Mouse (Mus musculus) granulocyte monocyte progenitor cell, adult 5-6 weeks (primary cell): ENCODE results near the gene Calhm1. TPM values are rescaled to one million over a fixed set of nuclear protein-coding genes. Genes with fewer than 3 reads are reported as not detected.
"Not testable (repeated sequence)": the region's sequence is repeated elsewhere in the genome, so short reads cannot be mapped to it uniquely, and the experiment has no call there.

Experiments used
- ATAC-seq: replicated peaks from 2 replicates; pipeline ENCODE4 v1.8.0; 2016; ENCODE audit warnings: mild to moderate bottlenecking, moderate TSS enrichment, inconsistent platforms; ENCODE audit not compliant: poor library complexity, severe bottlenecking
- total RNA-seq, 2 experiments: library from RNA; stranded (forward) in 1 of 2; stranded (reverse) in 1 of 2; fragments of 200-712, 200-1000 nt in 1 of 2; fragments of >200 nt in 1 of 2; fragmentation: Nextera tagmentation in 1 of 2; gene quantifications; 2 replicates each; pipeline ENCODE4 v1.2.3; 2014 to 2017

Calhm1 gene
- total RNA-seq, 2 experiments from 2014 or later: not detected

GRCm38 (mm10) chr19:47157664-47158063 lies 13.6 kb upstream of the Calhm1 start, which contains the start of gene Calhm3:
Calhm3 (minus strand) TSS chr19:47157764.
- no peak for ATAC-seq

DNA sequence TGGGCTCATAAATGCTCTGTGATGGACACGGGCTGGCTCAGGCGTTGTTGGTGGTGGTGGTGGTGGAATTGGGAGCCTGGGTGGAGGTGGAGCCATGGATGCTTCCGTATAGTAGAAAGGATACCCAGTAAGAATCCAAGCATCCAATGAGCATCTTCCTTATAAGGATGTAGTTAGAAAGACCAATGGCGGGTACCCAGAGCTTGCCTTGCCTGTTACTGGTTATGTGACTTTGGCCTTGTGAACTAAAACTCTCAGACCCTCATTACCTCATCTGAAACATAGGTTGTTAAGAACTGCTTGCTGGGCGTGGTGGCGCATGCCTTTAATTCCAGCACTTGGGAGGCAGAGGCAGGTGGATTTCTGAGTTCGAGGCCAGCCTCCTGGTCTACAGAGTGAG lies 9.7 kb upstream of the Calhm1 start:
- ATAC-seq: no peak

DNA sequence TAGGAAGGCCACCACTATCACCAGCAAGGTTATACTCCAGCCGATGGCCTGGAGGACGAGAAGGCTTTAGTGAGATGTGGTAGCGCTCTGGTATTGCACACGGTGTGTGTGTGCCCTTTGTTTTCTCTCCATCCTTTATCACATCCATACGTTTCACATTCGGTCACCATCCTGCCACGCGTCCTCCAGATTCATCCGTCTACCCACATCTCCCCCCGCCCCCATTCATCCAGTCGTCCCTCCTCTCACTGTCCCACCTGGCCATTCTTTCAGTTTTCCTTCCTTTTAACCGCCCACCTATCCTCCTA lies 8.0 kb upstream of the Calhm1 start:
- no peak for ATAC-seq

GRCm38 (mm10) chr19:47151332-47152061 lies 7.4 kb upstream of the Calhm1 start:
- ATAC-seq: no peak

DNA sequence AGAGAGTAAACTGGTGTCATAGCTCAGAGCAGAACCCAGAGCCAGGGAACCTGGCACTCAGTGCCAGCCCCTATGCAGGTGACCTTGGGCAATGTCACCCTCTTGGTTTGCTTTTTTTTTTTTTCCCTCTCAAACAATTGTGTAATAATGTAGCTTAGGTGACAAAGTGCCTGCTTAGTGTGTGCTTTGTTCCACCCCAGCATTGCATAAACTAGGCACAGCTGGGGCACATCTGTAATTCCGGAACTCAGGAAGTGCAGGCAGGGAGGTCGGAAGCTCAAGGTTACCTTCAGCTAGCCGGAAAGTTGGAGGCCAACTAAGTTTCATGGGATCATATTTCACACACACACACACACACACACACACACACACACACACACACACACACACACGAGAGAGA lies 5.8 kb upstream of the Calhm1 start:
- no peak for ATAC-seq

- no peak for ATAC-seq
Observed at GRCm38 (mm10) chr19:47148267-47148847, 4.3 kb upstream of the Calhm1 start.

- ATAC-seq: no peak
Observed at GRCm38 (mm10) chr19:47142438-47142837, 1.6 kb downstream of the Calhm1 start.

- ATAC-seq: not testable (repeated sequence)
Observed at GRCm38 (mm10) chr19:47139611-47140010, 4.4 kb downstream of the Calhm1 start.

- peak; percentile 57 for ATAC-seq
Observed at GRCm38 (mm10) chr19:47137771-47138421, 6.2 kb downstream of the Calhm1 start, which contains the start of gene Calhm2. Calhm2 (minus strand) TSS chr19:47138294.

- peak; percentile 64 for ATAC-seq
Observed at GRCm38 (mm10) chr19:47137051-47137581, 6.9 kb downstream of the Calhm1 start.

GRCm38 (mm10) chr19:47136170-47136569 lies 7.9 kb downstream of the Calhm1 start:
- ATAC-seq: no peak

DNA sequence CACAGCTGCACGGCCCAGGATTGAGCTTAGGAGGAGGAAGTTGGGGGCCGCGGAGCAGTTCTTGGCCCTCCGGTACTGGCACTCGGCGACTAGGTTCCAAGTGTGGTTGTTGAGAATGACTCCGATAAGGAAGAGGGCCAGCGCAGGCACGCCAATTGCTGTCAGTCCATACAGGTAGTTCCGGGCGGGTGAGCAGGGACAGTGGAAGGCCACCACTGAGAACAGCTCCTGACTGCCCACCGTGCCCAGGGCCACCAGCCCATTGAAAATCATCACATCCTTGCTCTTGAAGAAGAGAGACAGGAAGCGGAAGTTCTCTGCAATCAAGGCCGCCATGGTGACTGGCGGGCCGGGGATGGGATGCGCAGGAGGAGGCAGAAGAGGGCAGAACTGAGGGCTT lies 8.5 kb downstream of the Calhm1 start:
- no peak for ATAC-seq

- ATAC-seq: peak; percentile 77
Observed at GRCm38 (mm10) chr19:47133161-47133560, 10.9 kb downstream of the Calhm1 start.

DNA sequence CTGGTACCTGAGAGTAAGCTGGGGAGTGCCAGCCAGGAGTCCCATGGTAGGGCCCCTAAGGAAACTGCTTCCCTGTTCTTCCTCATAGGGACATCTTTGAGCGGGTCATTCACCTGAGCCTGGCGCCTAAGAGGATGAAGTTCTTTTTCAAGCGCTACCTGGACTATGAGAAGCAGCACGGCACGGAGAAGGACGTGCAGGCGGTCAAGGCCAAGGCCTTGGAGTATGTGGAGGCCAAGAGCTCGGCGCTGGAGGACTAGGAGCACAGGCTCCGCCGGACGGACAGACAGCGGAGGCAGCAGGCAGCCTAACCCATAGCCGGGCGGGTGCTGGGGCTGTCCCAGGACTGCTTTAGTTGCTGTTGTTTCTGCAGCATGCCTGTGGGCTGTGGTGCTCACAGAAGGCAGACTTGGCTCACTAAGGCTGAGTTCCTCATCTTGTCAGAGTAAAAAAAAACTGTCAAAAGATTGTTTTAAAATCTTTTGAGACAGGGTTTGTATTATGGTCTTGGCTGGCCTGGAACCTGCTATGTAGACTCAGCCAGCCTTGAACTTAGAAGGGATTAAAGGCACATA lies 13.4 kb downstream of the Calhm1 start:
- no peak for ATAC-seq

GRCm38 (mm10) chr19:47128835-47129234 lies 15.2 kb downstream of the Calhm1 start:
- no peak for ATAC-seq

DNA sequence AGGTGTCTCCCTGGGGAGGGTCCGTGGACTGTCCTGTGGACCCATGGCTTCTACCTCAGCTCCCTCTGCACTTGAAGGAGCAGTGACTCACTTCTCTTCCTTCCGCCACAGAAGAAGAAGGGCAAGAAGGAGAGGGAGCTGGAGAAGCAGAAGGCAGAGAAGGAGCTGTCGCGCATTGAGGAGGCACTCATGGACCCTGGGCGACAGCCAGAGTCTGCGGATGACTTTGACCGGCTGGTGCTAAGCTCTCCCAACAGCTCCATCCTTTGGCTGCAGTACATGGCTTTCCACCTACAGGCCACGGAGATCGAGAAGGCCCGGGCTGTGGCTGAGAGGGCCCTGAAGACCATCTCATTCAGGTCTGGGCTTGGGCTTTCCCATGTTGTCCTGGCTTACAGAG lies 15.9 kb downstream of the Calhm1 start:
- ATAC-seq: no peak

DNA sequence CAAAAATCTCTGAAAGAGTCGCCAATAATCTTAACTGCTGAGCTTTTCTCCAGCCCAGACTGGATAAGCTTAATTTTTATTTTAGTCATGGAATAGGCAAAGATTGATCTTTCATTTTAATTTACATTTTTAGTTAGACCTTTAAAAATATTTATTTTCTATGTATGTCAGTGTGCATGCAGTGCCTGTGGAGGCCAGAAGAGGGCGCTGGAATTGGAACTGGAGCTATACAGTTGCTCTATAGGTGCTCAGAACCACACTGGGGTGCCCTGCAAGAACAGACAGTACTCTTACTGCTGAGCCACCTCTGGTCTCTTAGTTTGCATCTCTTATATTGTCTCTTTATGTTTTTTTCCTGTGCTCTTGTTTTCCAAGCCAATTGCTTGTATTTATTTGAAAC lies 21.3 kb downstream of the Calhm1 start:
- ATAC-seq: peak; percentile 61; the same call in 1 of the 2 replicates

DNA sequence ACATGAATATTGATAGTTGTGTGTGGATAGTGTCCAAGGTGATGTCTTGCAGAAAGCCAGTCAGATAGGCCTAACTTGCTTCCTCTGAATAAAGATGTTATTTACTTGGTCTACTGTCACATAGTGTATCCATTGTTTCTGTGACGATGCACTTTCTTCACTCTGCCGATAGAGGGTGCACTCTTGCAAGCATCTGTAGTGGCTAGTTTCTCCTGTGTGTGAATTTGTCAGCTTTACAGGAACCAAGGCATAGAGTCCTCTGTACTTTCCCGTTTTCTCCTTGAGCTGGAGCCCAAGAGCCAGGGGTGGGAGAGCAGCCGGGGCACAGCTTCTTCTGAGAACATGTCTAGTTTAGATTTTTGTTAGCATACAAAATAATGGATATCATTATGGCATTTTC lies 23.0 kb downstream of the Calhm1 start:
- peak; percentile 63 for ATAC-seq

DNA sequence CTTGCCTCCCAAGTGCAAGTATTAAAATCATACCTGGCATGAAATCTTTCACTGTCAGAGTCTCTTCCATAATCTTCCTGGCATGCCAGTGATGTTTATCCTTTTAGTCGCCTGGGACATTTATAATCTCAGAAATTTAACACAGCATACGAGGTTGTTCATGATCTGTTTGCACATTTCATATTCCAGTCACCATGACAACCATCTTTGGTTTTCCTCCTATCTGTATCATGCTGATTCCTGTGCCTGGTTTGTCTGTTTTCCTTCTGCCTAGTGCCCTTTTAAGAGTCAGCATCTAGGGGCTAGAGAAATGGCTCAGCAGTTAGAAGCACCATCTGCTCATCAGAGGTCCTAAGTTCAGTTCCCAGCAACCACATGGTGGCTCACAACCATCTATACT lies 25.4 kb downstream of the Calhm1 start:
- no peak for ATAC-seq

GRCm38 (mm10) chr19:47104641-47105271 lies 39.3 kb downstream of the Calhm1 start:
- no peak for ATAC-seq

- ATAC-seq: no peak
Observed at GRCm38 (mm10) chr19:47101080-47101479, 43.0 kb downstream of the Calhm1 start.
